ENCODE assay signal across 36 mouse cellular contexts in the genomic region with DNA sequence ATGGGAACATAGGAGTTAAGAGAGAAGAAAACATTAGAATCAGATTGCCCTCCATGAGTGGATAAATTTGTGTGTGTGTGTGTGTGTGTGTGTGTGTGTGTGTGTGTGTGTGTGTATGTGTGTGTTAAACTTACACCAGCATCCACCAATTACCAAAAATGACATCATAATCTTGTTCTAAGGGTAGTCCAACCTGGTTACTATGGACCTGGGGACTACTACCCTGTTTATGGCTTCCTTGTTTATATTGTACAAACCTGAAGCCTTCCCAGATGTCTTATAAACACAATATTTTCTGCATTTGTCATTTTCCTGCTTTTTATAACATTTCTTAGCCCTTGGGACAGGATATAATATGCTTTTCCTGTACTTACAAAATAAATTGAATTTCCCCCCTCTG. TPM values are rescaled to one million over a fixed set of nuclear protein-coding genes. Genes with fewer than 3 reads are reported as not detected.
"Had no signal": no experiment of that assay in that cellular context is flagged by ENCODE, and none has a peak within 500 bp of the region (broad histone marks: within the 10 kb centered on the region; RNA-seq: fewer than 3 reads in every experiment).

No protein-coding gene starts in this region.

- DNase-seq: heart, postnatal 10 days; heart, postnatal 14 days; heart, postnatal 36 days; heart, postnatal 4 days; kidney, adult 11 months; kidney, adult 18-20 months; kidney, adult 2 months; kidney, adult 8-10 months; kidney, adult 9 months; kidney, postnatal 10 days; kidney, postnatal 14 days; kidney, postnatal 25 days; kidney, postnatal 36 days; kidney, postnatal 4 days; layer of hippocampus, adult 9-11 months; layer of hippocampus, postnatal 36 days had no signal

- H3K4me2 ChIP-seq: heart, embryonic 11.5 days; heart, embryonic 12.5 days; heart, embryonic 13.5 days; heart, embryonic 15.5 days; hindbrain, embryonic 12.5 days; hindbrain, embryonic 13.5 days; hindbrain, embryonic 14.5 days; hindbrain, embryonic 15.5 days; intestine, embryonic 15.5 days; kidney, embryonic 15.5 days had no signal

- H3K27ac ChIP-seq: heart, embryonic 10.5 days; heart, embryonic 13.5 days; heart, embryonic 15.5 days; hindbrain, embryonic 10.5 days; hindbrain, embryonic 12.5 days; hindbrain, embryonic 13.5 days; hindbrain, embryonic 14.5 days; hindbrain, embryonic 15.5 days; hindbrain, postnatal 0 days; intestine, embryonic 15.5 days; kidney, embryonic 15.5 days; kidney, postnatal 0 days; layer of hippocampus, adult 2 months had no signal

- H3K9ac ChIP-seq: heart, embryonic 12.5 days; heart, embryonic 13.5 days; heart, embryonic 15.5 days; hindbrain, embryonic 12.5 days; hindbrain, embryonic 13.5 days; hindbrain, embryonic 14.5 days; hindbrain, embryonic 15.5 days; intestine, embryonic 15.5 days; kidney, embryonic 15.5 days had no signal

- ATAC-seq: hindbrain, embryonic 16.5 days; hindbrain, postnatal 0 days; inflammation-experienced regulatory T-cells, adult 6 months; intestine, embryonic 15.5 days; intestine, embryonic 16.5 days; intestine, postnatal 0 days had no signal

- H3K36me3 ChIP-seq: heart, embryonic 10.5 days; heart, embryonic 12.5 days; heart, embryonic 13.5 days; heart, embryonic 15.5 days; hindbrain, embryonic 10.5 days; hindbrain, embryonic 12.5 days; hindbrain, embryonic 13.5 days; hindbrain, embryonic 15.5 days; intestine, embryonic 15.5 days; kidney, embryonic 15.5 days had no signal

- H3K27me3 ChIP-seq: heart, embryonic 12.5 days; heart, embryonic 13.5 days; hindbrain, embryonic 12.5 days; hindbrain, embryonic 15.5 days; intestine, embryonic 15.5 days; kidney, embryonic 15.5 days had no signal

- H3K4me3 ChIP-seq: heart, embryonic 10.5 days; heart, embryonic 12.5 days; heart, embryonic 13.5 days; heart, embryonic 15.5 days; hindbrain, embryonic 10.5 days; hindbrain, embryonic 12.5 days; hindbrain, embryonic 13.5 days; hindbrain, embryonic 15.5 days; intestine, embryonic 15.5 days; kidney, embryonic 15.5 days; layer of hippocampus, adult 2 months had no signal

- H3K4me1 ChIP-seq: heart, embryonic 10.5 days; heart, embryonic 12.5 days; heart, embryonic 13.5 days; heart, embryonic 15.5 days; intestine, embryonic 15.5 days had no signal

- H3K9me3 ChIP-seq: heart, embryonic 10.5 days; heart, embryonic 12.5 days; heart, embryonic 13.5 days; heart, embryonic 15.5 days; hindbrain, embryonic 10.5 days; hindbrain, embryonic 12.5 days; hindbrain, embryonic 13.5 days; hindbrain, embryonic 15.5 days; intestine, embryonic 15.5 days; kidney, embryonic 15.5 days had no signal

RNA-seq across cellular contexts. Expression of gene Tecta, which starts 53.4 kb away (rescaled TPM):
- polyA plus RNA-seq: heart, embryonic 14.5 days; inflammation-experienced regulatory T-cells, adult 6 months had no signal
